Mouse (Mus musculus) hindbrain, embryonic 12.5 days (tissue): Measurements from ENCODE around the gene Gm10142. TPM values are rescaled to one million over a fixed set of nuclear protein-coding genes. Genes with fewer than 3 reads are reported as not detected.
"Not testable (repeated sequence)": the region's sequence is repeated elsewhere in the genome, so short reads cannot be mapped to it uniquely, and the experiment has no call there.

Experiments
- ATAC-seq: fragments of 200-750 bp; cut with Nextera tagmentation; 2 replicates; pipeline ENCODE4 v1.8.0; 2017; ENCODE audit warnings: moderate TSS enrichment; ENCODE audit not compliant: low FRiP score
- H3K27ac ChIP-seq: fragments of 300-500 bp; sonication (generic); 2 replicates; pipeline ENCODE4 v1.5.1; 2016; ENCODE audit warnings: mild to moderate bottlenecking
- H3K27me3 ChIP-seq: fragments of 300-500 bp; sonication (generic); 2 replicates; pipeline ENCODE4 v1.6.1; 2016; ENCODE audit warnings: mild to moderate bottlenecking
- H3K36me3 ChIP-seq: fragments of 300-500 bp; sonication (generic); 2 replicates; pipeline ENCODE4 v1.6.1; 2016; ENCODE audit warnings: mild to moderate bottlenecking
- H3K4me1 ChIP-seq: fragments of 300-500 bp; sonication (generic); 2 replicates; pipeline ENCODE4 v1.6.1; 2016
- H3K4me2 ChIP-seq: fragments of 300-500 bp; sonication (generic); replicated peaks from 2 replicates; pipeline ENCODE4 v1.6.1; 2016; ENCODE audit warnings: mild to moderate bottlenecking
- H3K4me3 ChIP-seq: fragments of 300-500 bp; sonication (generic); 2 replicates; pipeline ENCODE4 v1.5.1; 2016; ENCODE audit warnings: mild to moderate bottlenecking
- H3K9ac ChIP-seq: fragments of 300-500 bp; sonication (generic); 2 replicates; pipeline ENCODE4 v1.6.1; 2016; ENCODE audit warnings: mild to moderate bottlenecking, moderate library complexity
- H3K9me3 ChIP-seq: fragments of 300-500 bp; sonication (generic); replicated peaks from 2 replicates; pipeline ENCODE4 v1.6.1; 2016; ENCODE audit warnings: mild to moderate bottlenecking
- WGBS: fragments of 180-500 bp; shearing (Covaris S2); methylation state at CpG from one replicate; pipeline ENCODE4 v1.1.7; 2016; 5-methylcytosine and 5-hydroxymethylcytosine counted together
- polyA plus RNA-seq: library from polyadenylated mRNA; unstranded; fragments of >200 nt; fragmentation: Nextera tagmentation; extraction: Ambion mirVana; gene quantifications from 2 replicates; pipeline ENCODE4 v1.2.1, GENCODE M21; 2016

Gene Gm10142
- not detected in 2 replicates for polyA plus RNA-seq

- H3K27me3 ChIP-seq: no peaks in the 10 kb centered on the region
- H3K9me3 ChIP-seq: 0 out of 2 replicates have a peak, but pooled peaks cover 6% of the 10 kb centered on the region
- H3K36me3 ChIP-seq: no peaks in the 10 kb centered on the region
- no peak within 1 kb of the TSS for H3K4me3 ChIP-seq
- H3K27ac ChIP-seq: no peak within 1 kb of the TSS
- no peak within 1 kb of the TSS for H3K9ac ChIP-seq
- H3K4me1 ChIP-seq: no peaks in the 10 kb centered on the region
- no peak within 1 kb of the TSS for H3K4me2 ChIP-seq
- no peak for ATAC-seq
- WGBS: 94% methylated on average over 1 of the region's 1 CpGs
Measured at GRCm38 (mm10) chr10:77715507-77715906, at the start of gene Gm10142. Gene Gm10142, plus strand, starts transcription at chr10:77715807.

GRCm38 (mm10) chr10:77666342-77666741 lies 49.3 kb upstream of the Gm10142 start:
- Histone ChIP-seq H3K27ac (no peak overlapping the region), H3K4me2 (no peak overlapping the region), H3K27me3 (peaks cover 9% of the 10 kb centered on the region), H3K9me3 (no peaks in the 10 kb centered on the region; the same call in 1 of the 2 replicates), H3K36me3 (no peaks in the 10 kb centered on the region), H3K4me3 (no peak overlapping the region), H3K9ac (no peak overlapping the region), H3K4me1 (0 out of 2 replicates have a peak, but pooled peaks cover 3% of the 10 kb centered on the region)
- WGBS: 76% methylated on average over 8 of the region's 8 CpGs
- no peak for ATAC-seq

GRCm38 (mm10) chr10:77667402-77667801 lies 48.2 kb upstream of the Gm10142 start:
- H3K36me3 ChIP-seq: no peaks in the 10 kb centered on the region
- no peaks in the 10 kb centered on the region for H3K9me3 ChIP-seq
- 0 out of 2 replicates have a peak, but pooled peaks cover 3% of the 10 kb centered on the region for H3K4me1 ChIP-seq
- ATAC-seq: no peak
- WGBS: 86% methylated on average over 4 of the region's 4 CpGs
- H3K27me3 ChIP-seq: peaks cover 9% of the 10 kb centered on the region
- H3K9ac ChIP-seq: no peak overlapping the region
- H3K4me3 ChIP-seq: no peak overlapping the region
- no peak overlapping the region for H3K27ac ChIP-seq
- H3K4me2 ChIP-seq: no peak overlapping the region

- Histone ChIP-seq H3K4me1 (no peaks in the 10 kb centered on the region), H3K4me2 (no peak overlapping the region), H3K27me3 (peaks cover 6% of the 10 kb centered on the region), H3K4me3 (no peak overlapping the region), H3K27ac (no peak overlapping the region), H3K9me3 (no peaks in the 10 kb centered on the region), H3K36me3 (no peaks in the 10 kb centered on the region), H3K9ac (no peak overlapping the region)
- 81% methylated on average over 4 of the region's 4 CpGs for WGBS
- ATAC-seq: no peak
Measured at GRCm38 (mm10) chr10:77670710-77671109, 44.9 kb upstream of the Gm10142 start.

- WGBS: 88% methylated on average over 4 of the region's 4 CpGs
- ATAC-seq: no peak
Measured at GRCm38 (mm10) chr10:77671519-77671918, 44.1 kb upstream of the Gm10142 start.

GRCm38 (mm10) chr10:77673765-77674164 lies 41.8 kb upstream of the Gm10142 start:
- Histone ChIP-seq H3K4me2 (no peak overlapping the region), H3K4me1 (peaks cover 14% of the 10 kb centered on the region), H3K9ac (no peak overlapping the region), H3K4me3 (no peak overlapping the region), H3K9me3 (no peaks in the 10 kb centered on the region), H3K36me3 (no peaks in the 10 kb centered on the region), H3K27me3 (peaks cover 37% of the 10 kb centered on the region), H3K27ac (no peak overlapping the region)
- no peak for ATAC-seq
- 59% methylated on average over 13 of the region's 13 CpGs for WGBS

More at GRCm38 (mm10) chr10:77671519-77671918, 44.1 kb upstream of the Gm10142 start:
- Histone ChIP-seq H3K9me3 (no peaks in the 10 kb centered on the region), H3K4me3 (no peak overlapping the region), H3K36me3 (no peaks in the 10 kb centered on the region), H3K27ac (no peak overlapping the region), H3K9ac (no peak overlapping the region), H3K27me3 (peaks cover 14% of the 10 kb centered on the region), H3K4me2 (no peak overlapping the region), H3K4me1 (no peaks in the 10 kb centered on the region)

GRCm38 (mm10) chr10:77677562-77677961 lies 38.0 kb upstream of the Gm10142 start:
- H3K4me2 ChIP-seq: peak overlapping the region; percentile 62
- H3K27ac ChIP-seq: no peak overlapping the region
- peaks cover 14% of the 10 kb centered on the region for H3K4me1 ChIP-seq
- peak overlapping the region; percentile 28 for H3K4me3 ChIP-seq
- H3K36me3 ChIP-seq: no peaks in the 10 kb centered on the region
- ATAC-seq: peak; percentile 64
- H3K9ac ChIP-seq: peak overlapping the region; percentile 38
- WGBS: under 1% methylated on average over 29 of the region's 35 CpGs
- no peaks in the 10 kb centered on the region for H3K9me3 ChIP-seq
- peaks cover 49% of the 10 kb centered on the region for H3K27me3 ChIP-seq

GRCm38 (mm10) chr10:77682994-77683393 lies 32.6 kb upstream of the Gm10142 start:
- H3K36me3 ChIP-seq: no peaks in the 10 kb centered on the region
- no peak overlapping the region for H3K27ac ChIP-seq
- no peak for ATAC-seq
- no peak overlapping the region for H3K4me2 ChIP-seq
- WGBS: 78% methylated on average over 7 of the region's 7 CpGs
- no peak overlapping the region for H3K9ac ChIP-seq
- H3K9me3 ChIP-seq: no peaks in the 10 kb centered on the region
- peaks cover 59% of the 10 kb centered on the region for H3K27me3 ChIP-seq
- peaks cover 21% of the 10 kb centered on the region for H3K4me1 ChIP-seq
- H3K4me3 ChIP-seq: no peak overlapping the region

GRCm38 (mm10) chr10:77684181-77684580 lies 31.4 kb upstream of the Gm10142 start:
- H3K9ac ChIP-seq: no peak overlapping the region
- no peak overlapping the region for H3K4me2 ChIP-seq
- 35% methylated on average over 8 of the region's 8 CpGs for WGBS
- H3K27ac ChIP-seq: no peak overlapping the region
- no peaks in the 10 kb centered on the region for H3K9me3 ChIP-seq
- H3K4me1 ChIP-seq: peaks cover 17% of the 10 kb centered on the region
- H3K4me3 ChIP-seq: no peak overlapping the region
- ATAC-seq: no peak
- peaks cover 50% of the 10 kb centered on the region for H3K27me3 ChIP-seq
- no peaks in the 10 kb centered on the region for H3K36me3 ChIP-seq

GRCm38 (mm10) chr10:77685895-77686664 lies 29.5 kb upstream of the Gm10142 start, which contains the start of gene Tspear:
Gene Tspear, plus strand, starts transcription at chr10:77686569.
- peaks cover 42% of the 10 kb centered on the region for H3K27me3 ChIP-seq
- H3K36me3 ChIP-seq: no peaks in the 10 kb centered on the region
- no peak within 1 kb of the TSS for H3K9ac ChIP-seq
- no peak within 1 kb of the TSS for H3K27ac ChIP-seq
- peaks cover 25% of the 10 kb centered on the region for H3K4me1 ChIP-seq
- no peaks in the 10 kb centered on the region for H3K9me3 ChIP-seq
- ATAC-seq: no peak
- no peak within 1 kb of the TSS for H3K4me3 ChIP-seq
- WGBS: 6% methylated on average over 22 of the region's 22 CpGs
- no peak within 1 kb of the TSS for H3K4me2 ChIP-seq

GRCm38 (mm10) chr10:77687021-77687420 lies 28.6 kb upstream of the Gm10142 start:
- peaks cover 46% of the 10 kb centered on the region for H3K27me3 ChIP-seq
- peaks cover 25% of the 10 kb centered on the region for H3K4me1 ChIP-seq
- no peak overlapping the region for H3K27ac ChIP-seq
- no peaks in the 10 kb centered on the region for H3K36me3 ChIP-seq
- no peak for ATAC-seq
- H3K4me3 ChIP-seq: no peak overlapping the region
- no peak overlapping the region for H3K9ac ChIP-seq
- no peak overlapping the region for H3K4me2 ChIP-seq
- no peaks in the 10 kb centered on the region for H3K9me3 ChIP-seq
- 35% methylated on average over 10 of the region's 10 CpGs for whole genome bisulfite sequencing

- not testable (repeated sequence) for H3K4me3 ChIP-seq, H3K9ac ChIP-seq, H3K9me3 ChIP-seq, H3K27ac ChIP-seq, H3K36me3 ChIP-seq, H3K4me2 ChIP-seq, ATAC-seq
- Histone ChIP-seq H3K27me3 (peaks cover 38% of the 10 kb centered on the region), H3K4me1 (peaks cover 17% of the 10 kb centered on the region)
- WGBS: 71% methylated on average over 3 of the region's 3 CpGs
Measured at GRCm38 (mm10) chr10:77690356-77690807, 25.2 kb upstream of the Gm10142 start, which contains the start of gene Gm19402. Gene Gm19402, minus strand, starts transcription at chr10:77690757.
